Mouse (Mus musculus) liver, embryonic 13.5 days (tissue): ENCODE data around the gene Chid1. TPM values are rescaled to one million over a fixed set of nuclear protein-coding genes. Genes with fewer than 3 reads are reported as not detected.

Experiments used
- ATAC-seq: fragments of 200-750 bp; cut with Nextera tagmentation; 2 replicates; pipeline ENCODE4 v1.8.0; 2017; ENCODE audit warnings: low read depth, mild to moderate bottlenecking, moderate number of reproducible peaks, moderate library complexity
- DNase-seq: peaks from one replicate; pipeline ENCODE4 v3.0.0; 2022
- H3K27ac ChIP-seq: fragments of 300-500 bp; sonication (generic); 2 replicates; pipeline ENCODE4 v1.5.1; 2015; ENCODE audit warnings: moderate library complexity, mild to moderate bottlenecking, inconsistent platforms
- H3K27me3 ChIP-seq: fragments of 300-500 bp; sonication (generic); 2 replicates; pipeline ENCODE4 v1.6.1; 2015; ENCODE audit warnings: mild to moderate bottlenecking, inconsistent platforms
- H3K36me3 ChIP-seq: fragments of 300-500 bp; sonication (generic); 2 replicates; pipeline ENCODE4 v1.6.1; 2015; ENCODE audit warnings: mild to moderate bottlenecking, inconsistent platforms
- H3K4me1 ChIP-seq: fragments of 300-500 bp; sonication (generic); replicated peaks from 2 replicates; pipeline ENCODE4 v1.6.1; 2015; ENCODE audit warnings: inconsistent platforms
- H3K4me2 ChIP-seq: fragments of 300-500 bp; sonication (generic); 2 replicates; pipeline ENCODE4 v1.6.1; 2015; ENCODE audit warnings: inconsistent platforms, mild to moderate bottlenecking, moderate library complexity
- H3K4me3 ChIP-seq: fragments of 300-500 bp; sonication (generic); replicated peaks from 2 replicates; pipeline ENCODE4 v1.5.1; 2015; ENCODE audit warnings: mild to moderate bottlenecking, inconsistent platforms
- H3K9ac ChIP-seq: fragments of 300-500 bp; sonication (generic); 2 replicates; pipeline ENCODE4 v1.6.1; 2015; ENCODE audit warnings: mild to moderate bottlenecking, inconsistent platforms
- H3K9me3 ChIP-seq: fragments of 300-500 bp; sonication (generic); replicated peaks from 2 replicates; pipeline ENCODE4 v1.6.1; 2016; ENCODE audit warnings: inconsistent platforms
- WGBS: fragments of 180-500 bp; shearing (Covaris S2); methylation state at CpG from one replicate; pipeline ENCODE4 v1.1.7; 2015; ENCODE audit not compliant: insufficient replicate concordance; 5-methylcytosine and 5-hydroxymethylcytosine counted together
- polyA plus RNA-seq: library from polyadenylated mRNA; unstranded; fragments of >200 nt; fragmentation: Nextera tagmentation; extraction: Ambion mirVana; gene quantifications from 2 replicates; pipeline ENCODE4 v1.2.1, GENCODE M21; 2015

Gene Chid1
- polyA plus RNA-seq, 1 experiment from 2014 or later: 28.0 TPM

GRCm38 (mm10) chr7:141475805-141476158, 63.9 kb downstream of the Chid1 start:
- peak overlapping the region; percentile 87 for H3K9ac ChIP-seq
- H3K4me1 ChIP-seq: peaks cover 67% of the 10 kb centered on the region
- peaks cover 20% of the 10 kb centered on the region for H3K36me3 ChIP-seq
- DNase-seq (no peak), ATAC-seq (no peak)
- H3K27ac ChIP-seq: peak overlapping the region; percentile 87
- H3K27me3 ChIP-seq: peaks cover under 1% of the 10 kb centered on the region; the same call in 1 of the 2 replicates
- no peaks in the 10 kb centered on the region for H3K9me3 ChIP-seq
- H3K4me3 ChIP-seq: peak overlapping the region; percentile 81
- H3K4me2 ChIP-seq: peak overlapping the region; percentile 95
- WGBS: 1% methylated on average over 12 of the region's 12 CpGs

DNA sequence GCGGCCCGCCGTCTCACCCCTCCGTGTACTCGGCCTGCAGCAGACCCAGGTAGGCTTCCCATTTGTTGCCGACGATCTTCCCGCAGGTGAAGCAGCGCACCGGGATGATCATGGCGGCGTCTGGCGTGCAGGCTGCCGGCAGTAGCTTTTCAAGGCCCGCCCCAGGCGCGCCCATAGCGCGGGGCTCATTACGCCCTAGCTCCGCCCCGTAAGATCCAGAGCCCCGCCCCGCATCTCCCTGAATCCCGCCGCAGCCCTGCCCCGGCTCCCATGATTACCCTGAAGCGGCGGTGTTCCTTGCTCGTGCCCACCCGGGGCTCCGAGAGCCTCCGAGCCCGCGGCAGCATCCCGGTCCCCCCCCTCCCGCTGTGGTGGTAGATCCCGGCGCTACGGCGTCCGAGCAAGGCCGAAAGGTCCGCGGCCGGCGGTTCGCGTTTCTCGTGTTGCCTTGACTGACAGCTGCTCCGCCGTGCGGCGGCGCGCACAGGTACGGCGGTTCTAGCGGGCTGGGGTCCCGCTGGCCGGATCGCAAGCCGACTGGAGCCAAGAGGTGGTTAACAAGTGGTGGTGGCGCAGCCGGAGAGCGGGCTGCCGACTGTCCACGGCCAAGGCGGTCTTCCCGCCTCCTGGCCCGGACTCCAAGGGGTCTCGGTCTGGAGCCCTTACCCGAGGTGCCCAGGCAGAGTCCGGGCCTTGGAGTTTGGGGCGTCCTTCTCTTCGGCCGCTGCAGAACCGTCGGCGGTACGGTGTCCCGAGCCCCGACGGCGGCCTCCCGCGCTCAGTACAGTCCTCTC, 64.4 kb downstream of the Chid1 start, which contains the start of the genes Polr2l and Tspan4:
TSS of gene Polr2l (minus strand) at position 122 of the 794 bp plus-strand sequence.
TSS of gene Tspan4 (plus strand) at position 230 of the 794 bp plus-strand sequence.
- no peaks in the 10 kb centered on the region for H3K9me3 ChIP-seq
- under 1% methylated on average over 86 of the region's 87 CpGs for WGBS
- H3K4me2 ChIP-seq: peak within 1 kb of the TSS; percentile 95
- peaks cover 62% of the 10 kb centered on the region for H3K4me1 ChIP-seq
- peak within 1 kb of the TSS; percentile 87 for H3K27ac ChIP-seq
- peaks cover 26% of the 10 kb centered on the region for H3K36me3 ChIP-seq
- ATAC-seq (peak; percentile 77), DNase-seq (peak; percentile 79)
- no peaks in the 10 kb centered on the region for H3K27me3 ChIP-seq
- peak within 1 kb of the TSS; percentile 81 for H3K4me3 ChIP-seq
- peak within 1 kb of the TSS; percentile 87 for H3K9ac ChIP-seq

DNA sequence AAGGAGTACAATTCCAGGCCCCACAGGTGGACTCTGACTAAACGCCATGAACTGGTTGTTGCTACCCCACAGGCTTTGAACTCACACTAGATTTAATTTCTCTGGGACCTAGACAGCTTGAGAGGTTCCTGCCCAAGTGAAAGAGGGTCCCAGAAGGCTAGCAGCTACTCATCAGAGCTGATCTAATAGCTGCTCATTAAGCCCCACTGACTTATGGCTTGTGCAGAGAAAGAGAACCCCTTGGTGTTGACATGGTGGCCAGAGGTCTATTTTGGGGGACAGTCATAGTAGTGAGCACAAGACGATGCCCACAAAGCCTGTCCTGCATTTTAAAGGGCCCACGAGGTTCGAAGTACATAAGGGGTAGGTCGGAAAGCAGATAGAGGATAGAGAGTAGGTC, 65.5 kb downstream of the Chid1 start:
- peak overlapping the region; percentile 87 for H3K9ac ChIP-seq
- peaks cover 36% of the 10 kb centered on the region for H3K36me3 ChIP-seq
- H3K4me1 ChIP-seq: peaks cover 70% of the 10 kb centered on the region
- DNase-seq: no peak
- no peak for ATAC-seq
- peak overlapping the region; percentile 87 for H3K27ac ChIP-seq
- H3K4me3 ChIP-seq: peak overlapping the region; percentile 81
- H3K4me2 ChIP-seq: peak overlapping the region; percentile 95
- 3% methylated on average over 5 of the region's 5 CpGs for WGBS
- H3K9me3 ChIP-seq: no peaks in the 10 kb centered on the region
- H3K27me3 ChIP-seq: no peaks in the 10 kb centered on the region

DNA sequence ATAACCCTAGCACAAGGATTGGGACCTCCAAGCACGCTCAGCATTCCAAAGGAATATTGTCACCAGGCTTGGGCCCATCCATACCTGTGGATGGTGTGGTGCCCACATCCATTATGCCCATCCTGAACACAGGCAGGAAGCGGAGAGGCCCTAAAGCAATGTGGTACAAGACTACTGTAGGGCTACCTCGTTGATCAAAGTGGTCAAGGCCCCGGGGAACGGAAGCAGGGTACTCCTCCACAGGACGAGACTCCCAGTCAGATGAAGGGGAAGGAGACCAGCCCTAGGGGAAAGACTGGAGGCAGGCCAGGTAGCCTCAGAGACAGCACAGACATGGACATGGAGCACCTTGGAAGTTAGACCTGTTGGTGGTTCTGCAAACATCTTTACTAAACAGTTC, 66.9 kb downstream of the Chid1 start:
- DNase-seq (no peak), ATAC-seq (no peak)
- Histone ChIP-seq H3K9me3 (no peaks in the 10 kb centered on the region), H3K9ac (0 out of 2 replicates have a peak overlapping the region, but pooled peaks have one; percentile 9), H3K27me3 (no peaks in the 10 kb centered on the region), H3K4me3 (no peak overlapping the region), H3K4me1 (peaks cover 74% of the 10 kb centered on the region), H3K36me3 (peaks cover 37% of the 10 kb centered on the region), H3K27ac (no peak overlapping the region), H3K4me2 (no peak overlapping the region; the same call in 1 of the 2 replicates)
- WGBS: 76% methylated on average over 6 of the region's 6 CpGs

DNA sequence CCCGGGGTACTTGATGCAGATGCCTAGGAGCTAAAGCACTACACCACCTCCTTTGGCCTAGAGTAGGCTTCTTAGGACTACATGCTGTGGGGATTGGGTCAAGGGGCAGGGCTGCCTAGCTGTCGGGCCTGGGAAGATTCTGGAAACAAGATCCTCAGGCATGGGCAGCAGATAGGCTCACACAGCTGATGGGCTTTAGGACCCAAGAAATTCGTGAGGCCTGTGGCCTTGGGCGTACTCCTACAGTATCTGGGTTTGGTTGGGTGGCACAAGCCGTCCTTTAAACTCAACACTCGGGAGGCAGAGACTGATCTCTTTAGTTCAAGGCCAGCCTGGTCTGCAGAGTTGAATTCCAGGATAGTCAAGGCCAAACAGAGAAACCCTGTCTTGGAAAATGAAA, 67.4 kb downstream of the Chid1 start:
- H3K4me3 ChIP-seq: no peak overlapping the region
- no peaks in the 10 kb centered on the region for H3K27me3 ChIP-seq
- DNase-seq: no peak
- no peak for ATAC-seq
- H3K4me1 ChIP-seq: peaks cover 73% of the 10 kb centered on the region
- WGBS: 69% methylated on average over 6 of the region's 6 CpGs
- H3K27ac ChIP-seq: no peak overlapping the region
- H3K36me3 ChIP-seq: peaks cover 37% of the 10 kb centered on the region
- H3K4me2 ChIP-seq: no peak overlapping the region; the same call in 1 of the 2 replicates
- no peak overlapping the region for H3K9ac ChIP-seq
- no peaks in the 10 kb centered on the region for H3K9me3 ChIP-seq

DNA sequence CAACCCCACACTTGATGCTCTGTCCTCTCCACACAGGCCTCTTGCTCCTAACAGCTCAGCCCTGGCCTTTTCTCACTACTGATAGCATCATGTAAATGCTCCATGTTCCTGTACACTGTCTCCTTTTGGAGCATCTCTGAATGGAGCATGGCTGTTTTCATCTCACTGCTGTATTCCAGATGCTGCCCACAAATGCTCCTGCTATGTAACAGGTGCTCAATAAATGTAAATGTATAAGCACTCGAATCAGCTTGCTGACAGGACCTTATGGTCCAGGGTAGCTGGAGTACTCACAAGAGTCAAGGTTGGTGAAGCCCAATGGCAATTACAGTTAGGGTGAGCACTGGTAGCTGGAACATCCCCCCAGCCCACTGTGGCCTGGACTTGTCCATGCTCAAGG, 68.4 kb downstream of the Chid1 start:
- Histone ChIP-seq H3K9ac (0 out of 2 replicates have a peak overlapping the region, but pooled peaks have one; percentile 9), H3K36me3 (peaks cover 37% of the 10 kb centered on the region), H3K4me3 (no peak overlapping the region), H3K27me3 (peaks cover 6% of the 10 kb centered on the region), H3K9me3 (no peaks in the 10 kb centered on the region), H3K4me1 (peaks cover 72% of the 10 kb centered on the region), H3K4me2 (no peak overlapping the region), H3K27ac (no peak overlapping the region; the same call in 1 of the 2 replicates)
- DNase-seq (no peak), ATAC-seq (no peak)
- 83% methylated on average over 1 of the region's 1 CpGs for WGBS

- Histone ChIP-seq H3K4me3 (no peak overlapping the region), H3K9me3 (no peaks in the 10 kb centered on the region), H3K27me3 (peaks cover 13% of the 10 kb centered on the region), H3K4me2 (no peak overlapping the region), H3K4me1 (peaks cover 71% of the 10 kb centered on the region), H3K36me3 (peaks cover 37% of the 10 kb centered on the region), H3K27ac (no peak overlapping the region), H3K9ac (no peak overlapping the region)
- whole genome bisulfite sequencing: 90% methylated on average over 10 of the region's 10 CpGs
- DNase-seq (no peak), ATAC-seq (no peak)
These were observed 69.1 kb downstream of the Chid1 start for GRCm38 (mm10) chr7:141470637-141470944.

DNA sequence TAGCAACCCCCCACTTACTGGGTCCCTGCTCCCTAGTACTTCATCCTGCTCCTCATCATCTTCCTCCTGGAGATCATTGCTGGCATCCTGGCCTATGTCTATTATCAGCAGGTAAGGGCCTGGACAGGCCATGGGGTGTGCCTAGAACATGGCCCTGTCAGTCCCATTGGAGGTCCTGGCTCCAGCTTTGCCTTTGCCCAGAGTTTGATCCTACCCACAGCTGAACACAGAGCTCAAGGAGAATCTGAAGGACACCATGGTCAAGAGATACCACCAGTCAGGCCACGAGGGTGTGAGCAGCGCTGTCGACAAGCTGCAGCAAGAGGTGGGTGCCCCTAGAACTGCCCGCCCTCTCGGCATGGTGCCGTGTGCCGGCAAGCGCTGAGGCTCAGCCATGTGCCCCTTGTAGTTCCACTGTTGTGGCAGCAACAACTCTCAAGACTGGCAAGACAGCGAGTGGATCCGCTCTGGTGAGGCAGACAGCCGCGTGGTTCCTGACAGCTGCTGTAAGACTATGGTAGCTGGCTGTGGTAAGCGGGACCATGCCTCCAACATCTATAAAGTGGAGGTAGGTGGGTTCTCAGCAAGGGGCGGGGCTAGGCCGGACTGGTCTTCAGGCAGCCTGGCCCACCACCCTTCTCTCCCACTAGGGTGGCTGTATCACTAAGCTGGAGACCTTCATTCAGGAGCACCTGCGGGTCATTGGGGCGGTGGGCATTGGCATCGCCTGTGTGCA, 69.6 kb downstream of the Chid1 start:
- Histone ChIP-seq H3K27ac (peak overlapping the region; percentile 85), H3K4me2 (peak overlapping the region; percentile 94; the same call in 1 of the 2 replicates), H3K36me3 (peaks cover 37% of the 10 kb centered on the region), H3K4me3 (no peak overlapping the region), H3K9me3 (no peaks in the 10 kb centered on the region), H3K27me3 (peaks cover 18% of the 10 kb centered on the region), H3K9ac (0 out of 2 replicates have a peak overlapping the region, but pooled peaks have one; percentile 83), H3K4me1 (peaks cover 74% of the 10 kb centered on the region)
- ATAC-seq (no peak), DNase-seq (no peak)
- WGBS: 90% methylated on average over 18 of the region's 18 CpGs

- peak overlapping the region; percentile 83 for H3K9ac ChIP-seq
- peak overlapping the region; percentile 85 for H3K27ac ChIP-seq
- peak overlapping the region; percentile 81 for H3K4me3 ChIP-seq
- ATAC-seq: no peak
- H3K4me1 ChIP-seq: peaks cover 77% of the 10 kb centered on the region
- DNase-seq: no peak
- no peaks in the 10 kb centered on the region for H3K9me3 ChIP-seq
- H3K4me2 ChIP-seq: peak overlapping the region; percentile 94
- H3K36me3 ChIP-seq: peaks cover 37% of the 10 kb centered on the region
- peaks cover 25% of the 10 kb centered on the region for H3K27me3 ChIP-seq
- WGBS: 72% methylated on average over 6 of the region's 6 CpGs
These were observed 70.3 kb downstream of the Chid1 start for GRCm38 (mm10) chr7:141469352-141469751.

GRCm38 (mm10) chr7:141468522-141469211, 71.0 kb downstream of the Chid1 start:
- WGBS: 5% methylated on average over 8 of the region's 8 CpGs
- DNase-seq: peak; percentile 71
- peak overlapping the region; percentile 83 for H3K9ac ChIP-seq
- peak overlapping the region; percentile 81 for H3K4me3 ChIP-seq
- H3K36me3 ChIP-seq: peaks cover 37% of the 10 kb centered on the region
- peaks cover 32% of the 10 kb centered on the region for H3K27me3 ChIP-seq
- H3K4me2 ChIP-seq: peak overlapping the region; percentile 94
- peaks cover 72% of the 10 kb centered on the region for H3K4me1 ChIP-seq
- ATAC-seq: peak; percentile 68
- H3K9me3 ChIP-seq: no peaks in the 10 kb centered on the region
- peak overlapping the region; percentile 85 for H3K27ac ChIP-seq

GRCm38 (mm10) chr7:141468164-141468521, 71.5 kb downstream of the Chid1 start:
- Histone ChIP-seq H3K4me3 (peak overlapping the region; percentile 81), H3K4me1 (peaks cover 67% of the 10 kb centered on the region), H3K27ac (peak overlapping the region; percentile 85), H3K4me2 (peak overlapping the region; percentile 94), H3K27me3 (peaks cover 37% of the 10 kb centered on the region), H3K9ac (peak overlapping the region; percentile 83), H3K9me3 (no peaks in the 10 kb centered on the region), H3K36me3 (peaks cover 37% of the 10 kb centered on the region)
- 23% methylated on average over 5 of the region's 5 CpGs for WGBS
- no peak for ATAC-seq
- DNase-seq: no peak
